In the genomic region with DNA sequence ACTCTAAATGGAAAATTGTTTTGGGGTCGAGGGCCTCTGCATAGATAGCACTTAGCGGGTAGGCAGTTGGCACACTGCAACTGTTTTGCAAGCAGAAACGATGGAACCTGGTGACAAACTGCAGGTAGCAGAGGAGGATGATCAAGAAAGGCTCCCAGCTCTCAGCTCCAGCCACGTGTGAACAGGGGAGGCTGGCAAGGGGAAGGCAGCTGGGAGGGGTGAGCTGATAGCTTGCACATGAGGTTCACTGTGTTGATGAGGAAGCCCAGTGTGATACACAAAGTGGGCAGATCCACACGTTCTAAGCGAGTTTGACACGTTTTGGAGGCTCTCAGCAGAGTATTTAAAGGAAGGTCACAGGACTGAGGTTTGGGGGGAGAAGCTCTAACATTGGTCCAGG, we compare ENCODE assay signal across 13 mouse cellular contexts. TPM values are rescaled to one million over a fixed set of nuclear protein-coding genes. Genes with fewer than 3 reads are reported as not detected.
DNase-seq lines count a peak whose midpoint lies in the region; ATAC-seq and TF ChIP-seq lines count a peak whose summit lies in the region.
"Had no signal": no experiment of that assay in that cellular context is flagged by ENCODE, and none has a peak within 500 bp of the region (broad histone marks: within the 10 kb centered on the region; RNA-seq: fewer than 3 reads in every experiment).

No protein-coding gene starts in this region.

- H3K36me3 ChIP-seq in kidney, embryonic 16.5 days (ENCODE audit: insufficient read depth, low read length) = no peaks in the 10 kb centered on the region
- H3K36me3 ChIP-seq: hindbrain, embryonic 15.5 days; neural tube, embryonic 13.5 days had no signal

- no peaks in the 10 kb centered on the region for H3K9me3 ChIP-seq in kidney, embryonic 16.5 days (ENCODE audit: low read length)
- H3K9me3 ChIP-seq: G1E; hindbrain, embryonic 15.5 days; megakaryocyte, embryonic 14.5 days; neural tube, embryonic 13.5 days had no signal

- no peak for ATAC-seq in kidney, embryonic 16.5 days (ENCODE audit: low FRiP score, low TSS enrichment)
- no peak for ATAC-seq in inflammation-experienced regulatory T-cells, adult 6 months

- TF ChIP-seq POLR2A in bone marrow, adult 2 months (IDR thresholded peaks at IDR 0.05; ENCODE audit: borderline replicate concordance, control insufficient read depth, low read depth, low read length) = no peak

- WGBS in kidney, embryonic 16.5 days = 61% methylated on average over 7 of the region's 7 CpGs
- 8% methylated on average over 7 of the region's 7 CpGs for WGBS in bone marrow, adult 2 months

- H3K4me3 ChIP-seq in kidney, embryonic 16.5 days (ENCODE audit: low read length) = no peak overlapping the region
- no peak overlapping the region for H3K4me3 ChIP-seq in bone marrow, adult 2 months (replicated peaks; ENCODE audit: control insufficient read depth, low read depth, low read length)
- H3K4me3 ChIP-seq in brown adipose tissue, adult 24 weeks (ENCODE audit: insufficient read depth, low read depth, low read length) = no peak overlapping the region
- H3K4me3 ChIP-seq: hindbrain, embryonic 15.5 days; megakaryocyte, embryonic 14.5 days; neural tube, embryonic 13.5 days had no signal

- TF ChIP-seq CTCF in bone marrow, adult 2 months (IDR thresholded peaks at IDR 0.05; ENCODE audit: control insufficient read depth, insufficient read depth, low read length) = no peak

- H3K9ac ChIP-seq in kidney, embryonic 16.5 days (replicated peaks; ENCODE audit: low read length) = no peak overlapping the region
- H3K9ac ChIP-seq: hindbrain, embryonic 15.5 days; neural tube, embryonic 13.5 days had no signal

- H3K4me1 ChIP-seq in kidney, embryonic 16.5 days (ENCODE audit: insufficient read depth, low read length) = peaks cover 25% of the 10 kb centered on the region
- peaks cover 17% of the 10 kb centered on the region for H3K4me1 ChIP-seq in bone marrow, adult 2 months (ENCODE audit: control insufficient read depth, insufficient read depth, low read length)
- peaks cover 16% of the 10 kb centered on the region for H3K4me1 ChIP-seq in brown adipose tissue, adult 24 weeks (ENCODE audit: control insufficient read depth, insufficient read depth, insufficient read length, low read length)
- H3K4me1 ChIP-seq: hindbrain, embryonic 15.5 days had no signal

- peak overlapping the region; percentile 56; the same call in 1 of the 2 replicates for H3K27ac ChIP-seq in kidney, embryonic 16.5 days (ENCODE audit: low read length)
- H3K27ac ChIP-seq in bone marrow, adult 2 months (ENCODE audit: control insufficient read depth, insufficient read depth, low read depth, low read length, poor library complexity) = peak overlapping the region; percentile 80
- H3K27ac ChIP-seq in brown adipose tissue, adult 24 weeks (replicated peaks; ENCODE audit: low read depth, low read length) = peak overlapping the region; percentile 64
- H3K27ac ChIP-seq: hindbrain, embryonic 15.5 days; neural tube, embryonic 13.5 days had no signal

- no peak overlapping the region for H3K4me2 ChIP-seq in kidney, embryonic 16.5 days (replicated peaks; ENCODE audit: low read depth, low read length)
- H3K4me2 ChIP-seq: hindbrain, embryonic 15.5 days; neural tube, embryonic 13.5 days had no signal

- no peaks in the 10 kb centered on the region for H3K27me3 ChIP-seq in kidney, embryonic 16.5 days (ENCODE audit: insufficient read depth, low read length)
- H3K27me3 ChIP-seq: hindbrain, embryonic 15.5 days; megakaryocyte, embryonic 14.5 days; neural tube, embryonic 13.5 days had no signal

- no peak for DNase-seq in kidney, postnatal 10 days
- peak; percentile 29 to 39 for DNase-seq in natural killer cell, adult 2 months (ENCODE audit: low spot score in 2 of 2)
- no peak for DNase-seq in spleen, adult 12 weeks (ENCODE audit: low spot score)
- DNase-seq in cerebellum, adult 18-20 months = no peak
- DNase-seq: cerebellum, adult 9-10 months had no signal

RNA-seq across cellular contexts. Expression of a gene that starts 37.6 kb away (rescaled TPM):
- 11.7 and 13.3 TPM in 2 replicates for polyA plus RNA-seq in kidney, embryonic 16.5 days (2015; fragmentation: Nextera tagmentation; extraction: Ambion mirVana)
- 4.0 and 14.9 TPM in 2 replicates for polyA plus RNA-seq in bone marrow, adult 2 months (2011; ENCODE audit: insufficient read depth, insufficient read length, low replicate concordance, missing spikeins)
- 0.88 TPM in 1 of 2 replicates, not detected in the other for polyA plus RNA-seq in brown adipose tissue, adult 24 weeks (2012; ENCODE audit: insufficient read depth, insufficient read length, missing spikeins)
- 1 to 10 TPM; 4.4 to 8.2 (median 7.4) TPM for polyA plus RNA-seq in inflammation-experienced regulatory T-cells, adult 6 months (2017; shearing (Covaris generic))

RNA-seq across cellular contexts. Expression of a gene that starts 54.3 kb away (rescaled TPM):
- 180 and 187 TPM in 2 replicates for polyA plus RNA-seq in kidney, embryonic 16.5 days (2015; fragmentation: Nextera tagmentation; extraction: Ambion mirVana)
- polyA plus RNA-seq in bone marrow, adult 2 months (2011; ENCODE audit: insufficient read depth, insufficient read length, low replicate concordance, missing spikeins) = 109 and 152 TPM in 2 replicates
- 9.5 and 19.7 TPM in 2 replicates for polyA plus RNA-seq in brown adipose tissue, adult 24 weeks (2012; ENCODE audit: insufficient read depth, insufficient read length, missing spikeins)
- polyA plus RNA-seq in inflammation-experienced regulatory T-cells, adult 6 months (2017; shearing (Covaris generic)) = 1 to 10 TPM; 2.0 to 5.5 (median 3.3) TPM

Comparison
In these comparisons a context has a peak if more than half of its experiments do, and no peak if none do; other contexts are left out.
1. DNase-seq: peak in natural killer cell, adult 2 months (2 of 2); none in kidney, postnatal 10 days (single experiment), spleen, adult 12 weeks (single experiment) and cerebellum, adult 18-20 months (0 of 2).
2. Peak in every context shown above with its lines, with median percentiles within 50 percentile points of each other: H3K27ac ChIP-seq.